Comparison of ENCODE assay signal across 9 mouse cellular contexts in the genomic region with DNA sequence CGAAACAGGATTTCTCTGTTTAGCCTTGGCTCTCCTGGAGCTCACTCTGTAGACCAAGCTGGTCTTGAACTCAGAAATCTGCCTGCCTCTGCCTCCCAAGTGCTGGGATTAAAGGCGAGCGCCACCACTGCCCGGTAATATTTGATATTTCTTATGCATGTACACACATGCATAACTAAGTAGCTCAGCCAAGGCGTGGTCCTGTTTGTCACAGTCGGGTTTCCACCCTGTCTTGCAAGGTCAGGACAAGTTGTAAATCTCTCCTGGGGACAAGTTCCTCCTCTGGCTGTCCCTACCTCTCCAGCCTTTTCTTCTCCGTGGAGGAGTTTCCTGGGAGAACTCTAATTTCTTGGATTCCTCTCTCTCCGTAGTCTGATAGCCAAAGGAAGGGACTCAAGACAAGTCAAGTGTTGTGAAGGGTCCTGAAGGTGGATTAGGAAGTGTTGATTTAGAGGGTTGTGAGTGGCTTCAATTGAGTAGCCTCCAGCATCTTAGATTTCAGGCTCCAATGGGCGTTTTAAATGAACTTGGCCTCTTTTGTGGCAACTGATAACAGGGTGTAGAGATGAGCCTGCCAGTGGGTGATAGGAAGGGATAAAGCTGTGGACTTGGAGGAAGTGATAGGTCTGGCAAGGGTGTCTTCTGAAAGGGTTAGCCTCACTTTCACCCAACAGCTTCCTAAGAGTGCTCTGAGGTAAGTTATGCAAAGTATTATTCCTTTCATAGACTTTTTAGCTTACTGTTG. TPM values are rescaled to one million over a fixed set of nuclear protein-coding genes. Genes with fewer than 3 reads are reported as not detected.
DNase-seq lines count a peak whose midpoint lies in the region; ATAC-seq and TF ChIP-seq lines count a peak whose summit lies in the region.
"Had no signal": no experiment of that assay in that cellular context is flagged by ENCODE, and none has a peak within 500 bp of the region (broad histone marks: within the 10 kb centered on the region; RNA-seq: fewer than 3 reads in every experiment).

A gene (plus strand): TSS at position 524 of the 745 bp plus-strand sequence.

- no peaks in the 10 kb centered on the region for H3K27me3 ChIP-seq in heart, embryonic 14.5 days (ENCODE audit: control insufficient read depth, insufficient read depth, low read length)

- H3K4me3 ChIP-seq in heart, embryonic 14.5 days (ENCODE audit: control insufficient read depth in 1 of 2, insufficient read depth in 1 of 2, low read depth in 1 of 2, low read length in 2 of 2): no peak within 1 kb of the TSS
- H3K4me3 ChIP-seq in embryonic fibroblast, embryonic 13.5 days (ENCODE audit: insufficient read depth, low read length): no peak within 1 kb of the TSS
- H3K4me3 ChIP-seq in macrophage (ENCODE audit: inconsistent target): no peak within 1 kb of the TSS

- no peak for TF ChIP-seq POLR2A in embryonic fibroblast, embryonic 13.5 days (IDR thresholded peaks at IDR 0.05; ENCODE audit: low read depth, low read length)

- TF ChIP-seq CTCF in embryonic fibroblast, embryonic 13.5 days (IDR thresholded peaks at IDR 0.05; ENCODE audit: borderline replicate concordance, insufficient read depth, low read length): no peak

- H3K36me3 ChIP-seq in heart, embryonic 14.5 days (ENCODE audit: control insufficient read depth, insufficient read depth, low read length): no peaks in the 10 kb centered on the region
- no peaks in the 10 kb centered on the region for H3K36me3 ChIP-seq in macrophage (ENCODE audit: inconsistent target)

- ATAC-seq in heart, embryonic 14.5 days (ENCODE audit: insufficient number of reproducible peaks, insufficient read depth, low FRiP score, low read depth): no peak
- ATAC-seq: hindbrain, postnatal 0 days had no signal

- peaks cover 31% of the 10 kb centered on the region for H3K79me2 ChIP-seq in macrophage (ENCODE audit: inconsistent target)

- no peak within 1 kb of the TSS for H3K4me2 ChIP-seq in heart, embryonic 14.5 days (ENCODE audit: low read length)

- intact Hi-C loops in heart, postnatal 14 days (cut with DNase I): no loop called here

- WGBS in heart, embryonic 14.5 days: 75% methylated on average over 9 of the region's 9 CpGs
- 53% methylated on average over 8 of the region's 9 CpGs for WGBS in macrophage (ENCODE audit: missing documents)

- H3K27ac ChIP-seq in heart, embryonic 14.5 days (replicated peaks in 1 of 2; ENCODE audit: control insufficient read depth in 1 of 2, insufficient read depth in 1 of 2, low read depth in 2 of 2, low read length in 2 of 2): no peak within 1 kb of the TSS
- no peak within 1 kb of the TSS for H3K27ac ChIP-seq in embryonic fibroblast, embryonic 13.5 days (ENCODE audit: insufficient read depth, low read length)
- H3K27ac ChIP-seq in macrophage: peak within 1 kb of the TSS; percentile 94
- H3K27ac ChIP-seq: hindbrain, postnatal 0 days had no signal

- no peaks in the 10 kb centered on the region for H3K4me1 ChIP-seq in heart, embryonic 14.5 days (ENCODE audit: control insufficient read depth in 2 of 2, insufficient read depth in 2 of 2, low read length in 2 of 2)
- peaks cover 2% of the 10 kb centered on the region; the same call in 1 of the 2 replicates for H3K4me1 ChIP-seq in embryonic fibroblast, embryonic 13.5 days (ENCODE audit: control insufficient read depth, insufficient read depth, low read length)

- no peak within 1 kb of the TSS for H3K9ac ChIP-seq in heart, embryonic 14.5 days (ENCODE audit: low read length)

- no peaks in the 10 kb centered on the region for H3K9me3 ChIP-seq in heart, embryonic 14.5 days (ENCODE audit: control insufficient read depth, low read length)

- no peak for DNase-seq in heart, postnatal 14 days
- DNase-seq in ES-CJ7 (ENCODE audit: low read depth, low spot score): peak; percentile 60
- DNase-seq in cerebellum, adult 11 months: no peak
- no peak for DNase-seq in layer of hippocampus, postnatal 14 days (ENCODE audit: low spot score in 2 of 2)
- no peak for DNase-seq in thymus, postnatal 14 days

RNA-seq across cellular contexts. Expression of the gene that starts here (rescaled TPM):
- polyA plus RNA-seq in heart, embryonic 14.5 days (2014; fragmentation: Nextera tagmentation; extraction: Ambion mirVana): 20.7 and 24.7 TPM in 2 replicates
- 1 to 10 TPM; 4.8 to 5.2 TPM for total RNA-seq in heart, postnatal 14 days (2021)
- polyA plus RNA-seq in embryonic fibroblast, embryonic 13.5 days (2011; ENCODE audit: insufficient read length, low read depth, missing spikeins): 32.4 and 45.3 TPM in 2 replicates
- total RNA-seq in macrophage (2018; cell fraction: chromatin; rRNA removed): 100 to 1,000 TPM in 19 of 26 experiments, 10 to 100 TPM in 7; 47.7 to 195 (median 122) TPM
- 10 to 100 TPM; 25.5 to 51.7 (median 37.0) TPM for total RNA-seq in macrophage (2018; cell fraction: cytosol; rRNA removed)
- total RNA-seq in macrophage (2018; cell fraction: nucleus; rRNA removed): 100 to 1,000 TPM in 13 of 26 experiments, 10 to 100 TPM in 13; 47.4 to 175 (median 102) TPM
- 36.7 to 47.0 TPM (median 44.3 TPM) in 3 replicates for polyA plus RNA-seq in macrophage (2018)
- 1 to 10 TPM; 1.5 to 1.7 TPM for total RNA-seq in layer of hippocampus, postnatal 14 days (2021)
